In the genomic region with DNA sequence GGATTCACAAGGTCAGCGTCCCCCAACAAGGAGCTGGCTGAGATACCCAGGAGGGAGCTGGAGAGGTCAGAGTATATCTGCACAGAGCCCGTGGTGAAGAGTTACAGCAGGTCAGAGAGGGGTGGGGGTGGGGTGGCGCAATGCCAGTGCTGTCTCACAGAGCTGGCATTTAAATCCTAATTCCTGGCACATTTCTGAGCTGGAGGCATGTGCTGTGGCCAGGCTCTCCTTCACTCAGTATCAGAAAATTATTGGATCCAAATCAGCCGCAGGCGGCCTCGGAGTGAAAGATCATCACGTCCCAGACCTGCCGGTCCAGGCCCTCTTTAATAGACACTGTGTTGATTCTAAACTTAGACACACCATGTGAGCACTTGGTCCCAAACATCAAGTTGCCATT, we compare ENCODE assay signal across 10 mouse cellular contexts. TPM values are rescaled to one million over a fixed set of nuclear protein-coding genes. Genes with fewer than 3 reads are reported as not detected.
DNase-seq lines count a peak whose midpoint lies in the region; ATAC-seq lines count a peak whose summit lies in the region.
"Had no signal": no experiment of that assay in that cellular context is flagged by ENCODE, and none has a peak within 500 bp of the region (broad histone marks: within the 10 kb centered on the region; RNA-seq: fewer than 3 reads in every experiment).

No protein-coding gene starts in this region.

- H3K27ac ChIP-seq in kidney, embryonic 16.5 days (ENCODE audit: low read length), result no peak overlapping the region
- H3K27ac ChIP-seq in kidney, embryonic 14.5 days (ENCODE audit: low read depth, low read length), result no peak overlapping the region
- 0 out of 2 replicates have a peak overlapping the region, but pooled peaks have one; percentile 44 for H3K27ac ChIP-seq in limb, embryonic 10.5 days
- H3K27ac ChIP-seq: lung, embryonic 15.5 days had no signal

- H3K9ac ChIP-seq in kidney, embryonic 16.5 days (replicated peaks; ENCODE audit: low read length), result no peak overlapping the region
- no peak overlapping the region for H3K9ac ChIP-seq in kidney, embryonic 14.5 days (ENCODE audit: low read depth, low read length)
- H3K9ac ChIP-seq: lung, embryonic 15.5 days had no signal

- no peaks in the 10 kb centered on the region for H3K9me3 ChIP-seq in kidney, embryonic 16.5 days (ENCODE audit: low read length)
- H3K9me3 ChIP-seq in kidney, embryonic 14.5 days (ENCODE audit: control insufficient read depth, low read length), result no peaks in the 10 kb centered on the region
- no peaks in the 10 kb centered on the region for H3K9me3 ChIP-seq in limb, embryonic 10.5 days (replicated peaks)
- H3K9me3 ChIP-seq: lung, embryonic 15.5 days had no signal

- no peak overlapping the region for H3K4me3 ChIP-seq in kidney, embryonic 16.5 days (ENCODE audit: low read length)
- H3K4me3 ChIP-seq in kidney, embryonic 14.5 days (ENCODE audit: low read length), result no peak overlapping the region
- H3K4me3 ChIP-seq in limb, embryonic 10.5 days, result no peak overlapping the region
- H3K4me3 ChIP-seq: lung, embryonic 15.5 days had no signal

- H3K4me2 ChIP-seq in kidney, embryonic 16.5 days (replicated peaks; ENCODE audit: low read depth, low read length), result no peak overlapping the region
- H3K4me2 ChIP-seq in kidney, embryonic 14.5 days (replicated peaks; ENCODE audit: low read depth, low read length), result no peak overlapping the region
- H3K4me2 ChIP-seq: lung, embryonic 15.5 days had no signal

- peak; percentile 33; the same call in 1 of the 2 replicates for ATAC-seq in kidney, embryonic 16.5 days (ENCODE audit: low FRiP score, low TSS enrichment)
- no peak for ATAC-seq in kidney, embryonic 14.5 days (ENCODE audit: low FRiP score, low TSS enrichment)

- H3K36me3 ChIP-seq in kidney, embryonic 16.5 days (ENCODE audit: insufficient read depth, low read length), result no peaks in the 10 kb centered on the region
- H3K36me3 ChIP-seq in kidney, embryonic 14.5 days (ENCODE audit: control insufficient read depth, insufficient read depth, low read length), result no peaks in the 10 kb centered on the region
- H3K36me3 ChIP-seq in limb, embryonic 10.5 days, result no peaks in the 10 kb centered on the region
- H3K36me3 ChIP-seq: lung, embryonic 15.5 days had no signal

- H3K4me1 ChIP-seq in kidney, embryonic 16.5 days (ENCODE audit: insufficient read depth, low read length), result 0 out of 2 replicates have a peak, but pooled peaks cover 3% of the 10 kb centered on the region
- no peaks in the 10 kb centered on the region for H3K4me1 ChIP-seq in kidney, embryonic 14.5 days (ENCODE audit: control insufficient read depth, insufficient read depth, low read length)
- H3K4me1 ChIP-seq in limb, embryonic 10.5 days, result no peaks in the 10 kb centered on the region

- no peaks in the 10 kb centered on the region for H3K27me3 ChIP-seq in kidney, embryonic 16.5 days (ENCODE audit: insufficient read depth, low read length)
- H3K27me3 ChIP-seq in kidney, embryonic 14.5 days (ENCODE audit: control insufficient read depth, insufficient read depth, low read length), result no peaks in the 10 kb centered on the region
- H3K27me3 ChIP-seq in limb, embryonic 10.5 days (ENCODE audit: low read depth, poor library complexity, severe bottlenecking), result no peaks in the 10 kb centered on the region
- H3K27me3 ChIP-seq: lung, embryonic 15.5 days had no signal

- 81% methylated on average over 8 of the region's 8 CpGs for WGBS in kidney, embryonic 16.5 days
- 83% methylated on average over 8 of the region's 8 CpGs for WGBS in kidney, embryonic 14.5 days
- WGBS in limb, embryonic 10.5 days, result 87% methylated on average over 8 of the region's 8 CpGs

- peak; percentile 30 to 39 for DNase-seq in cerebellum, postnatal 14 days
- DNase-seq in cerebellum, adult 8-10 months, result no peak
- DNase-seq in heart, adult 8-10 months (ENCODE audit: low spot score), result peak; percentile 77
- DNase-seq in limb, embryonic 10.5 days (ENCODE audit: low spot score), result no peak
- no peak for DNase-seq in retina, postnatal 1 day
- DNase-seq in frontal cortex, adult 2 months (ENCODE audit: extremely low spot score in 1 of 2, low spot score in 1 of 2), result no peak
- DNase-seq: thymus, adult 18-20 months had no signal

RNA-seq across cellular contexts. Expression of a gene that starts 22.8 kb away (rescaled TPM):
- 53.5 and 56.2 TPM in 2 replicates for polyA plus RNA-seq in kidney, embryonic 16.5 days (2015; fragmentation: Nextera tagmentation; extraction: Ambion mirVana)
- polyA plus RNA-seq in kidney, embryonic 14.5 days (2014; fragmentation: Nextera tagmentation; extraction: Ambion mirVana), result 52.5 and 54.5 TPM in 2 replicates
- total RNA-seq in heart, adult 8-10 months (2022), result 10 to 100 TPM; 14.9 to 17.6 (median 16.5) TPM
- 44.0 and 45.5 TPM in 2 replicates for polyA plus RNA-seq in limb, embryonic 10.5 days (2016; fragmentation: Nextera tagmentation; extraction: Ambion mirVana)
- polyA plus RNA-seq in frontal cortex, adult 2 months (2012; rRNA removed), result 14.0 TPM in 2 replicates

RNA-seq across cellular contexts. Expression of a gene that starts 38.0 kb away (rescaled TPM):
- 46.0 and 51.9 TPM in 2 replicates for polyA plus RNA-seq in kidney, embryonic 16.5 days (2015; fragmentation: Nextera tagmentation; extraction: Ambion mirVana)
- 55.7 and 63.5 TPM in 2 replicates for polyA plus RNA-seq in kidney, embryonic 14.5 days (2014; fragmentation: Nextera tagmentation; extraction: Ambion mirVana)
- 10 to 100 TPM; 13.2 to 21.6 (median 18.0) TPM for total RNA-seq in heart, adult 8-10 months (2022)
- 50.1 and 52.4 TPM in 2 replicates for polyA plus RNA-seq in limb, embryonic 10.5 days (2016; fragmentation: Nextera tagmentation; extraction: Ambion mirVana)
- 38.7 and 39.9 TPM in 2 replicates for polyA plus RNA-seq in frontal cortex, adult 2 months (2012; rRNA removed)

Comparison
In these comparisons a context has a peak if more than half of its experiments do, and no peak if none do; other contexts are left out.
1. DNase-seq: peak in cerebellum, postnatal 14 days (2 of 2) and heart, adult 8-10 months (single experiment); none in cerebellum, adult 8-10 months (single experiment), limb, embryonic 10.5 days (single experiment), retina, postnatal 1 day (single experiment) and frontal cortex, adult 2 months (0 of 2).